Mouse (Mus musculus): ENCODE data around the gene Rhof. TPM values are rescaled to one million over a fixed set of nuclear protein-coding genes. Genes with fewer than 3 reads are reported as not detected.

Rhof gene
- polyA plus RNA-seq, 1 experiment from 2014 or later: 2.0 TPM

DNA sequence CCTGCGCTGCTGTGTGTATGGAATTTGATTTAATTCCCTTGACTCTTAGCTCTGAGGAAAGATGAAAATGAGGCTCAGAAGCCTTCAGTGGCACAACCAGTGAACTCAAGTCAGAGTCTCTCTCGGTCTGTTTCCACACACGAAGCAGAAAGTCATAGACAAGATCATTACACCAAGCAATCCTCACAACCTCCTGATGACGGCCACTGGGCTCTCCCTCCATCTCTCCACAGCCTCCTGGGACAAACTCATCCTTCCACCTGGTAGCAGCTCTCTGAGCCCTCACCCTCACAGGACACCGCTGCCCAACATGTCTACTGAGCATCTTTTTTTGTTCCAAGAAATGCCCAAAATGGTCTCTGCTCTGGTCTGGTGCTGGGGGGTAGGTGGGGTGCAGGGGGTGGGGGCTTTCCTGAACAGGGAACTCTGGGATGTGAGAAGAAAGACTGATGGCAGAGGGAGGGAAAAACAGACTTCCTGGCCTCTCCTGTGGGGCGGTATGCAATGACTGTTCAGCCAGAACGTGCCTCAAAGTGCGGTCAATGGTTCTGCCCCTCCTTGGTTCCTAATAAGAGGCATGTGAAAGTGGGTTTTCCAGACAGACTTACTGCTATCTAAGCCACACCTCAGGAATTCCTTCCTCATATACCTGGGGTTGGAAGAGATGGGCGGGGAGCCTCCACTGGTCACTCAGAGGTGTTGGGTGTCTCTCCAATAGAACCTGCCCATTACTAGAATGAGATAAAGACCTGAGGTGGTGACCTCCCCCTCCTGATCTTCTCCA is 2.3 kb downstream of the Rhof start:
- Histone ChIP-seq H3K4me2 (ENCODE audit: low read depth, low read length) (no peak overlapping the region), H3K36me3 (replicated peaks; ENCODE audit: control insufficient read depth, insufficient read depth, low read depth, low read length) (no peaks in the 10 kb centered on the region), H3K4me3 (ENCODE audit: low read depth, low read length) (no peak overlapping the region), H3K4me1 (ENCODE audit: control insufficient read depth, insufficient read depth, low read length) (peaks cover 12% of the 10 kb centered on the region), H3K27ac (replicated peaks; ENCODE audit: low read depth, low read length) (no peak overlapping the region), H3K9me3 (replicated peaks; ENCODE audit: control insufficient read depth, low read length) (no peaks in the 10 kb centered on the region), H3K9ac (replicated peaks; ENCODE audit: low read length) (no peak overlapping the region), H3K27me3 (ENCODE audit: control insufficient read depth, insufficient read depth, low read length) (no peaks in the 10 kb centered on the region)
- DNase-seq (ENCODE audit: low spot score): no peak
- no peak for ATAC-seq (replicated peaks; ENCODE audit: insufficient number of reproducible peaks, low FRiP score, low TSS enrichment, low read depth)
- 92% methylated on average over 9 of the region's 9 CpGs for WGBS

- Histone ChIP-seq H3K9me3 (replicated peaks; ENCODE audit: control insufficient read depth, low read length) (no peaks in the 10 kb centered on the region), H3K9ac (replicated peaks; ENCODE audit: low read length) (no peak overlapping the region), H3K4me1 (ENCODE audit: control insufficient read depth, insufficient read depth, low read length) (peaks cover 7% of the 10 kb centered on the region; the same call in 1 of the 2 replicates), H3K4me3 (ENCODE audit: low read depth, low read length) (no peak overlapping the region), H3K4me2 (ENCODE audit: low read depth, low read length) (no peak overlapping the region), H3K27ac (replicated peaks; ENCODE audit: low read depth, low read length) (no peak overlapping the region), H3K36me3 (replicated peaks; ENCODE audit: control insufficient read depth, insufficient read depth, low read depth, low read length) (no peaks in the 10 kb centered on the region), H3K27me3 (ENCODE audit: control insufficient read depth, insufficient read depth, low read length) (no peaks in the 10 kb centered on the region)
- no peak for DNase-seq (ENCODE audit: low spot score)
- WGBS: 84% methylated on average over 10 of the region's 10 CpGs
- no peak for ATAC-seq (replicated peaks; ENCODE audit: insufficient number of reproducible peaks, low FRiP score, low TSS enrichment, low read depth)
These were observed 3.2 kb downstream of the Rhof start for GRCm38 (mm10) chr5:123129170-123129757.

- no peak overlapping the region for H3K27ac ChIP-seq (replicated peaks; ENCODE audit: low read depth, low read length)
- H3K36me3 ChIP-seq (replicated peaks; ENCODE audit: control insufficient read depth, insufficient read depth, low read depth, low read length): no peaks in the 10 kb centered on the region
- no peak for ATAC-seq (replicated peaks; ENCODE audit: insufficient number of reproducible peaks, low FRiP score, low TSS enrichment, low read depth)
- 56% methylated on average over 10 of the region's 10 CpGs for WGBS
- H3K27me3 ChIP-seq (ENCODE audit: control insufficient read depth, insufficient read depth, low read length): no peaks in the 10 kb centered on the region
- H3K9me3 ChIP-seq (replicated peaks; ENCODE audit: control insufficient read depth, low read length): no peaks in the 10 kb centered on the region
- DNase-seq (ENCODE audit: low spot score): no peak
- no peak overlapping the region for H3K4me3 ChIP-seq (ENCODE audit: low read depth, low read length)
- H3K9ac ChIP-seq (replicated peaks; ENCODE audit: low read length): no peak overlapping the region
- no peak overlapping the region for H3K4me2 ChIP-seq (ENCODE audit: low read depth, low read length)
- peaks cover 5% of the 10 kb centered on the region; the same call in 1 of the 2 replicates for H3K4me1 ChIP-seq (ENCODE audit: control insufficient read depth, insufficient read depth, low read length)
These were observed 3.9 kb downstream of the Rhof start for GRCm38 (mm10) chr5:123128426-123129169.

DNA sequence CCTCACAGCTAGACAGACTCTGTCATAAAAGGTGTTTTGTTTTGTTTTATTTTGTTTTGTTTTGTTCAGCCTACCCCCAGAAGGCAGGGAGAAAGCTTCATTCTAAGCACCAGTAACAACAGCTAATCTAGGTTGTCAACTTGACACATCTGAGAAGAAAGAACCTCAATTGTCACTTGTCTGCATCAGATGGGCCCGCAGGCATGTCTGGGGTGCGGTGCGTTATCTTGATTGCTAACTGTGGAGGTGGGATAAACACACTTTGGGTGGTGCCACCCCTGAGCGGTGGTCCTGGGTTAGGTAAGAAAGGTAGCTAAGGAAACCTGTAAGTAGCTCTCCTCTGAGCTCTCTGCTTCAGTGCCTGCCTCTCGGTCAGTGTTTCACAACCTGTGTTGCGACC is 5.5 kb downstream of the Rhof start:
- ATAC-seq (replicated peaks; ENCODE audit: insufficient number of reproducible peaks, low FRiP score, low TSS enrichment, low read depth) (no peak), DNase-seq (ENCODE audit: low spot score) (no peak)
- Histone ChIP-seq H3K36me3 (replicated peaks; ENCODE audit: control insufficient read depth, insufficient read depth, low read depth, low read length) (no peaks in the 10 kb centered on the region), H3K4me3 (ENCODE audit: low read depth, low read length) (no peak overlapping the region), H3K27ac (replicated peaks; ENCODE audit: low read depth, low read length) (no peak overlapping the region), H3K9ac (replicated peaks; ENCODE audit: low read length) (no peak overlapping the region), H3K4me2 (ENCODE audit: low read depth, low read length) (no peak overlapping the region), H3K4me1 (ENCODE audit: control insufficient read depth, insufficient read depth, low read length) (peaks cover 2% of the 10 kb centered on the region; the same call in 1 of the 2 replicates), H3K27me3 (ENCODE audit: control insufficient read depth, insufficient read depth, low read length) (no peaks in the 10 kb centered on the region), H3K9me3 (replicated peaks; ENCODE audit: control insufficient read depth, low read length) (no peaks in the 10 kb centered on the region)
- 73% methylated on average over 6 of the region's 6 CpGs for WGBS

GRCm38 (mm10) chr5:123125638-123126406 is 6.7 kb downstream of the Rhof start:
- WGBS: 86% methylated on average over 18 of the region's 18 CpGs
- ATAC-seq (replicated peaks; ENCODE audit: insufficient number of reproducible peaks, low FRiP score, low TSS enrichment, low read depth): no peak

GRCm38 (mm10) chr5:123125105-123125504 is 7.4 kb downstream of the Rhof start:
- 89% methylated on average over 6 of the region's 6 CpGs for WGBS
- H3K4me3 ChIP-seq (ENCODE audit: low read depth, low read length): no peak overlapping the region
- H3K36me3 ChIP-seq (replicated peaks; ENCODE audit: control insufficient read depth, insufficient read depth, low read depth, low read length): no peaks in the 10 kb centered on the region
- H3K27ac ChIP-seq (replicated peaks; ENCODE audit: low read depth, low read length): no peak overlapping the region
- no peaks in the 10 kb centered on the region for H3K9me3 ChIP-seq (replicated peaks; ENCODE audit: control insufficient read depth, low read length)
- no peaks in the 10 kb centered on the region for H3K4me1 ChIP-seq (ENCODE audit: control insufficient read depth, insufficient read depth, low read length)
- DNase-seq (ENCODE audit: low spot score) (no peak), ATAC-seq (replicated peaks; ENCODE audit: insufficient number of reproducible peaks, low FRiP score, low TSS enrichment, low read depth) (no peak)
- no peak overlapping the region for H3K4me2 ChIP-seq (ENCODE audit: low read depth, low read length)
- no peak overlapping the region for H3K9ac ChIP-seq (replicated peaks; ENCODE audit: low read length)
- H3K27me3 ChIP-seq (ENCODE audit: control insufficient read depth, insufficient read depth, low read length): no peaks in the 10 kb centered on the region

More at GRCm38 (mm10) chr5:123125638-123126406, 6.7 kb downstream of the Rhof start:
- Histone ChIP-seq H3K9me3 (replicated peaks; ENCODE audit: control insufficient read depth, low read length) (no peaks in the 10 kb centered on the region), H3K27me3 (ENCODE audit: control insufficient read depth, insufficient read depth, low read length) (no peaks in the 10 kb centered on the region), H3K4me3 (ENCODE audit: low read depth, low read length) (no peak overlapping the region), H3K9ac (replicated peaks; ENCODE audit: low read length) (no peak overlapping the region), H3K36me3 (replicated peaks; ENCODE audit: control insufficient read depth, insufficient read depth, low read depth, low read length) (no peaks in the 10 kb centered on the region), H3K4me2 (ENCODE audit: low read depth, low read length) (no peak overlapping the region), H3K27ac (replicated peaks; ENCODE audit: low read depth, low read length) (no peak overlapping the region), H3K4me1 (ENCODE audit: control insufficient read depth, insufficient read depth, low read length) (no peaks in the 10 kb centered on the region)
- DNase-seq (ENCODE audit: low spot score): no peak

DNA sequence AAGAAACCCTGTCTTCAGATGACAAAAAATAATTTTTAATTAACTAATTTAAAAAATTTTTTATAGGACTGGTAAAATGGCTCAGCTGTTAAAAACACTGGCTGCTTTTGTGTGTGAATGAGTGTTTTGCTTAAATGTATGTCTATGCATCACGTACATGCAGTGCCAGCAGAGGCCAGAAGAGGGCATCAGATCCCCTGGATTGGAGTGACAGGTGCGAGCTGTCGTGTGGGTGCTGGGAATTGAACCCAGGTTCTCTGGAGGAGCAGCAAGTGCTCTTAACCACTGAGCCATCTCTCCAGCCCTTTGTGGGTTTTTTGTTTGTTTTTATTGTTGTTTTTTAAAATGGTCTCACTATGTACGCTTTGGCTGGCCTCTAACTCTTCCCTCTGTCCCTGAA is 10.3 kb downstream of the Rhof start:
- DNase-seq (ENCODE audit: low spot score): no peak
- ATAC-seq (replicated peaks; ENCODE audit: insufficient number of reproducible peaks, low FRiP score, low TSS enrichment, low read depth): no peak
- Histone ChIP-seq H3K36me3 (replicated peaks; ENCODE audit: control insufficient read depth, insufficient read depth, low read depth, low read length) (no peaks in the 10 kb centered on the region), H3K27ac (replicated peaks; ENCODE audit: low read depth, low read length) (no peak overlapping the region), H3K9me3 (replicated peaks; ENCODE audit: control insufficient read depth, low read length) (no peaks in the 10 kb centered on the region), H3K4me3 (ENCODE audit: low read depth, low read length) (no peak overlapping the region), H3K9ac (replicated peaks; ENCODE audit: low read length) (no peak overlapping the region), H3K4me2 (ENCODE audit: low read depth, low read length) (no peak overlapping the region), H3K27me3 (ENCODE audit: control insufficient read depth, insufficient read depth, low read length) (no peaks in the 10 kb centered on the region), H3K4me1 (ENCODE audit: control insufficient read depth, insufficient read depth, low read length) (no peaks in the 10 kb centered on the region)
- WGBS: 84% methylated on average over 4 of the region's 4 CpGs
